Mouse (Mus musculus): ENCODE measurements around the gene Mars.
A peak's percentile ranks its signal among the peaks of the same experiment; 100 is the strongest.
"Not testable (repeated sequence)": the region's sequence is repeated elsewhere in the genome, so short reads cannot be mapped to it uniquely, and the experiment has no call there.

Gene Mars

DNA sequence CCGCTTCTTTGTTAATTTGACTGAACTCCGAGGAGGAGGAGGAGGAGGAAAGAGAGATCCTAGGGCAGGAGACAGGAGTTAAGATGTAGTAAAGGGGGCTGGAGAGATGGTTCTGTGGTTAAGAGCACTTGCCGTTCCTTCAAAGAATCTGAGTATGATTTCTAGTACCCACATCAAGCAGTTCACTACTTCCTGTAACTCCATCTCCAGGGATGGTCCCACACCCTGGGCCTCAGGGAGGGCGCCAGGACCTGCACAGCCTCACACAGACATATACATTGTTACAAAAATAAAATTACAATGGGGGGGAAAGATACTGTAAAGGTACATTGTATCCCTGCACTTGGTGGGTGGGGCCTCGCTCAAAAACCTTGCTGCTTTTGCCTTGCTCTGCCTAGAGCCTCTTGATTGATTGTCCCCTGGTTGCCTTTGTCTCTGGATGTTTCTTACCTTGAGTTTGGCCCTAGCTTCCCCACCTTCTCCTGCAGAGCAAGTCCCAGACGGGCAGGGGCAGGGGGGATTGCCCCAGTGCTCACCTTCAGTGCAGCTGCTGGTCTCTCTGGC, 26.0 kb upstream of the Mars start:
- peak; percentile 58 for DNase-seq (ENCODE audit: low read depth, low spot score)

DNA sequence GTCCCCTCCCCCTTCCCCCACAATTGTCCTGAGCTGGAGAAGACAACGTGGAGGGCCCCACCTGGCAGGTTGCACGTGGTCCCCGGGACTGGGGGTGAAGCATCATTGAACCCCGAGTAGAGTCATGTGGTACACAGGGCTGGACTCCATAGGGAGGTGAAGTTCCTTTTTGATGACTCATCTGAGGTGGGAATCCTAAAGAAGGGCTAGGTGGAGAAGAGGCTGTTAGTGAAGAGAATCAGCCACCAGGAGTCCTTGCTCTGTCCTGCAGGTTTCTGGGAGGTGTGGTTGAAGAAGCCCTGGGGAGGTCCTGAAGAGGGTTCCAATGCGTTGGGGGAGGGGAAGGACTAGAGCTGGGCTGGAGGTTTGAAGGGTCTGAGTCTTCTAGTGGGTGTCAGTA, 25.4 kb upstream of the Mars start:
- DNase-seq (ENCODE audit: low read depth, low spot score): no peak

GRCm38 (mm10) chr10:127335271-127335670, 23.7 kb upstream of the Mars start:
- no peak for DNase-seq (ENCODE audit: low read depth, low spot score)

DNA sequence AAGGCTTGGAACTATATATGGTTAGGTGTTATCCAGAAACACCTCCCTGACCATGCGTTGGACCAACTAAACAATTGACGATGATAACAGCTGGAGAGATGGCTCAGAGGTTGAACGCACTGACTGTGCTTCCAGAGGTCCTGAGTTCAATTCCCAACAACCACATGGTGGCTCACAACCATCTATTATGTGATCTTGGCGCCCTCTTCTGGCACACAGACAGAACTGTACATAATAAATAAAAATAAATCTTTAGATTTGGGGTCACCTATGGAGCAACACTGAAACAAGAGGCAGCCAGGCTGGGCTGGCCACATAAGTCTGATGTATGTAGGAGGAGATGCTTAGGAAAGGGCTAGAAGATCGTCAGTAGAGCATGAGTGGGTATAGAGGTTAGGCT, 21.6 kb upstream of the Mars start:
- peak; percentile 49 for DNase-seq (ENCODE audit: low read depth, low spot score)

- peak; percentile 39 for DNase-seq (ENCODE audit: low read depth, low spot score)
Observed at GRCm38 (mm10) chr10:127332211-127332874, 20.8 kb upstream of the Mars start.

DNA sequence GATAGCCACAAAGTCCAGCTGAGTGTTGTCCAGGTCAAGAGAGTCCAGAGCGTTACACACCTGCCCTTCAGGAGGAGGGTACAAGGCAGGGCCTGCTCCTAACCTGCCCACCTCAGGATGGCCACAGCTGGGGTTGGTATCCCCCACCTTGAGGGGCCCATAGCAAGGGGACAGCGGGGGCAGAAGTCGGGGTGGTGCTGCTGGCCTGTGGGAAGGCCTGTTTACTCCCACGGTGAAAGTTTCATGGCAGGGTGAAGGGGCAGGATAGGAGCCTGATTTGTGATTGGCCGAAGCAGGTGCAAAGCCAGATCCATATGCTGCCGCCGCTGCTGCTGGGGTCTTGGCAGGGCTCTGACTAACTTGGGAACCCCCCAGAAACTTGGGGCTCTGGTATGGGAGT, 18.6 kb upstream of the Mars start:
- DNase-seq (ENCODE audit: low read depth, low spot score): no peak

GRCm38 (mm10) chr10:127327461-127328145, 16.0 kb upstream of the Mars start:
- no peak for DNase-seq (ENCODE audit: low read depth, low spot score)

DNA sequence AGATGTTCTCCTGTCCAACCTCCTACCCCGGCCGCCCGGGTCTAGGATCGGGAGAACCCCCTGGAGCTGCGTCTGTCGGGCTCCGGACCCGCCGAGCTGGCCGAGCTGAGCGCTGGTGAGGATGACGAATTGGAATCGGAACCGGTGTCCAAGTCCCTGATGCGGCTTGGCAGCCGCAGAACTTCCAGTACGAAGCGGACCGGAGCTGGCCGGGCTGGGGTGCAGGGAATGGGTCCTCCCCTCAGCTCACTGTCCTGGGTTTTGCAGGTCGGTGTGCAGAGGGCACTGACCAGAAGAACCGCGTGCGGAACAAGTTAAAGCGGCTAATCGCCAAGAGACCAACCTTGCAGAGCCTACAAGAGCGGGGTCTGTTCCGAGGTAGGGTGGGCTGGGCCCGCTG, 15.2 kb upstream of the Mars start:
- DNase-seq (ENCODE audit: low read depth, low spot score): no peak

DNA sequence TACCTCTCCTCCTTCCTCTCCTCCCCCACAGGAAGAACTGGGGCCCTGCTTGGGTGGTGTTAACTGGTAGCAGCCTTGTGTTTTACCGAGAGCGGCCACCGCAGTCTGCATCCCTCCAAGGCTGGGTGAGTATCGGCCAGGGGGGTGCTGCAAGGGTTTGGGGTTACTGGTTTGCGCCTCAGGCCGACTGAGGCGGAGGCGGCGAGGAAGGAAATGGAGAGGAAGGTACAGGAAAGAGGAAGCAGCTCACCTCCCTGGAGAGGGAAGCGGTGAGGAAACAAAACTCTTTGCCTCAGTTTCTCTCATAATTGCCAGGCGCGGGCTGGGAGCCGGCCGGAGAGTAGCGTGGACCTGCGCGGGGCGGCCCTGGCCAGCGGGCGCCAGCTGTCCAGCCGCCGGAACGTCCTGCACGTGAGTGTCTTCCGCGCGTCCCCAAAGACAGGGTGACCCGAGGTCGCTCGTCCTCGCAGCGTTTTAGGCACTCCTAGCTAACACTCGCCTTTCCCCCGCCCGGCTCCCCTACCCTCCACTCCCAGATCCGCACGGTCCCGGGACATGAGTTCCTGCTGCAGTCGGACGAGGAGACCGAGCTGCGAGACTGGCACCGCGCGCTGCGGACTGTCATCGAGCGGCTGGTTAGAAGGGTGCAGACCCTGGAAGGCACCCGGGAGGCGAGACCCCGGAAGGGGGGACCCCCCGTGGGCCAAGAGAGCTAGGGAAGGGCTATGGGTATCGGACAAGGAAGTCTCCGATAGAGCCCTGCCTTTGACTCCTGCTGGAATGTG, 14.6 kb upstream of the Mars start:
- DNase-seq (ENCODE audit: low read depth, low spot score): peak; percentile 62

- peak; percentile 55 for DNase-seq (ENCODE audit: low read depth, low spot score)
Observed at GRCm38 (mm10) chr10:127325454-127326016, 13.9 kb upstream of the Mars start.

- peak; percentile 91 for DNase-seq (ENCODE audit: low read depth, low spot score)
Observed at GRCm38 (mm10) chr10:127324495-127324894, 12.9 kb upstream of the Mars start.

GRCm38 (mm10) chr10:127323131-127323855, 11.7 kb upstream of the Mars start:
- DNase-seq (ENCODE audit: low read depth, low spot score): peak; percentile 51

DNA sequence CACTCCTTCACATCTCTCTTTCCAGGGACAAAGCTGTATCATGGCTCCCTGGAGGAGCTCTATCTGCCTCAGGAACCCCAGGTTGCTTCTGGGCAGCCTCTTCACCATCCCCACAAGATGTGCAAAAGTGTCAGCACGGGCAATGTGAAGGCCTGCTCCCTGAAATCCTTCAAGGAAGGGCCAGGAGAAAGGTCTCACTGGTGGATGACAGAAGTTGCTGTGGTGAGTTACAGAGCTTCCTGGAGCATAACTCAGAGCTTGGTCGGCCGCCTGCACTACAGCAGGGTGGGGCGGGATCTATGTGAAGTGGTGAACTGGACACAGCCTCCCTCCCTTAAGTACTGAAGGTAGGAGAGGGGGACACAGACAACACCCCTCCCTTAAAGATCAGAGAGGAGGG, 11.1 kb upstream of the Mars start:
- DNase-seq (ENCODE audit: low read depth, low spot score): peak; percentile 36

- peak; percentile 52 for DNase-seq (ENCODE audit: low read depth, low spot score)
Observed at GRCm38 (mm10) chr10:127322178-127322577, 10.6 kb upstream of the Mars start.

- peak; percentile 75 for DNase-seq (ENCODE audit: low read depth, low spot score)
Observed at GRCm38 (mm10) chr10:127321621-127322020, 10.0 kb upstream of the Mars start, which contains the start of gene Arhgap9. TSS of gene Arhgap9 (plus strand) at chr10:127321964.

DNA sequence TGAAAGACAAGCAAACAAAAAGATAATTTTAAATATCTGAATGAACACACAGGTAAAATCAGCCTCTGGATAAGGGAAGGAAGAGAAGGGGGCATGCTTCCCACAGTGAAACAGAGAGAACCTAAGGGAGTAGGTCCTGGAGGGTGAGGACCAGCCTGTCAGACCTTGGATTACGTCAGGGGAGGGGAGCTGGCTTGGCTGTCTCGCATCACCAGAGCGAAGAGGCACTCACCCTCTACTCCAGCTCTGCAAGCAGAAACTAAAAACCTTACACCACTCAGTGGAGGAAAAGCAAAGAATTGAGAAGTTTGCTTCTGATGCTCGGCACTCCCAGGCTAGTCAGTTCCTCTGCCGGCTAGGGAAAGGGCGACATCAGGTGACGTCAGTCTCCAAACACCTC, 8.4 kb upstream of the Mars start:
- no peak for DNase-seq (ENCODE audit: low read depth, low spot score)

DNA sequence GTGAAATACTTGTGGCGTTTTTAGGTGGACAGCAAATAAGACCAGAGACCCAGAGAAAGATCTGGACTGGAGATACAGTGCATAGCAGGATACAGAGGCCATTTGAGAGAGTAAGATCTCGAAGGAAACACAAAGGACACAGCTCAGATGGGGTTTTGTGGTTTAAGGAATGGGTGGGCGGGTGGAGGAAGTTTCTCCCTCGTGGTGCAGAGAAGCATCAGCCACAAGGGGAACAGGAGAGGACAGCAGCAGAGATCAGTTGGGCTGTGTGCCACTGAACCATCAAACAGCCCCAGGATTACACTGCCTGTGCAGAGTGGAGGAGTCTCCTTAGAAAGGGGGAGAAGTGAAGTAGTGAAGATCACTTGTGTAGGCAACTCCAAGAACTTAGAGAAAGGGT, 6.4 kb upstream of the Mars start:
- DNase-seq (ENCODE audit: low read depth, low spot score): no peak

DNA sequence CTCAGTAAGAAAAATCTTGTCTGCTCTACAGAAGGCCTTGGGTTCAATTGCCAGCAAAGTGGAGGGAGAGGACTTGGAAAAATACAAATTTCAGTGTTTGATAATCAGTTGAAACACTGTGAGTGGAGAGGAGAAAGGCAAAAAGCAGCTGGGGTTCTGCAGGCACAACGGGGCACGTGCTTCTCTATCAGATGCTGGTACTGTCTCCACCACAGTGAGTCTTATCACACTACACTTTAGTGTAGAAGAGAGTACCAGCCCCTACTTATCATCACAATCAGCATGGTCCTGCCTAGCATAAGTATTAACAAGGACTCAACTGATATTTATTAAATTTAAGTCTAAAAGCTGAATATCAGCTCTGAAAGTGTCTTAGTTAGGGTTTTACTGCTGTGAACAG, 5.7 kb upstream of the Mars start:
- DNase-seq (ENCODE audit: low read depth, low spot score): no peak

DNA sequence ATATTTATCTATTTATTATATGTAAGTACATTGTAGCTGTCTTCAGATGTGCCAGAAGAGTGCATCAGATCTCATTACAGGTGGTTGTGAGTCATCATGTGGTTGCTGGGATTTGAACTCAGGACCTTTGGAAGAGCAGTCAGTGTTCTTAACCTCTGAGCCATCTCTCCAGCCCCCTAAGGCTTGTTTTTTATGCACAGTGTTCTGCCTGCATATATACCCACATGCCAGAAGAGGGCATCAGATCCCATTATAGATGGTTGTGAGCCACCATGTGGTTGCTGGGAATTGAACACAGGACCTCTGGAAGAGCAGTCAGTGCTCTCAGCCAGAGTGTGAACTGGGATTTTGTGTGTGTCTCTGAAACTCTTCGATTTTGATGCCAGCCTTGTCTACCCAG, 3.4 kb upstream of the Mars start:
- DNase-seq (ENCODE audit: low read depth, low spot score): not testable (repeated sequence)

DNA sequence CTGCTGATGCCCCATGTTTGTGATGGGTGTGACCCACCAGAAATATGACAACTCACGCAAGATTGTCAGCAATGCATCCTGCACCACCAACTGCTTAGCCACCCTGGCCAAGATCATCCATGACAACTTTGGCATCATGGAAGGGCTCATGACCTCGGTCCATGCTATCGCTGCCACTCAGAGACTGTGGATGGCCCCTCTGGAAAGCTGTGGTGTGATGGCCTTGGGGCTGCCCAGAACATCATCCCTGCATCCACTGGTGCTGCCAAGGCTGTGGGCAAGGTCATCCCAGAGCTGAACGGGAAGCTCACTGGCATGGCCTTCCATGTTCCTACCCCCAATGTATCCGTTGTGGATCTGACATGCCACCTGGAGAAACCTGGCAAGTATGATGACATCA, 1.9 kb upstream of the Mars start:
- DNase-seq (ENCODE audit: low read depth, low spot score): not testable (repeated sequence)

DNA sequence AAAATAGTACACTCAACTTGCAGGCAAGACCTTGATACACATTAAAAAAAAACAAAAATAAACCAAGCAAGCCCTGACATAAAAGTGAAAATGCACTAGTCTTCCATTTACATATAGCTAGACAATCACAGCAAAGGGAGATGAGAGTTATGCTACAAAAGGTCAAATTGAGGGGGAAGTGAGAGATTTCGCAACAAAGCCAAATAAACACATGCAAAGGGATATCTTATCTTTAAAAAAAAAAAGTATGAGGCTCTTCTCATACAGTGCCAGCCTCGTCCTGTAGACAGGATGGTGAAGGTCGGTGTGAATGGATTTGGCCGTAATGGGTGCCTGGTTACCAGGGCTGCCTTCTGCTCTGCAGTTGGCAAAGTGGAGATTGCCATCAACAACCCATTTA, 1.3 kb upstream of the Mars start:
- DNase-seq (ENCODE audit: low read depth, low spot score): no peak
